Mouse (Mus musculus) neural tube, embryonic 14.5 days (tissue): Measurements from ENCODE around the gene Zfp184. TPM values are rescaled to one million over a fixed set of nuclear protein-coding genes. Genes with fewer than 3 reads are reported as not detected.

Source experiments
- ATAC-seq: fragments of 200-750 bp; cut with Nextera tagmentation; 2 replicates; pipeline ENCODE4 v1.8.0; 2017; ENCODE audit warnings: low read depth, mild to moderate bottlenecking, moderate TSS enrichment, moderate library complexity
- H3K27ac ChIP-seq: fragments of 300-500 bp; sonication (generic); 2 replicates; pipeline ENCODE4 v1.5.1; 2014; ENCODE audit warnings: low read depth, mild to moderate bottlenecking, control low read depth, low read length, moderate library complexity, mixed read lengths
- H3K27me3 ChIP-seq: fragments of 300-500 bp; sonication (generic); 2 replicates; pipeline ENCODE4 v1.6.1; 2014; ENCODE audit warnings: low read length; ENCODE audit not compliant: control insufficient read depth, insufficient read depth
- H3K36me3 ChIP-seq: fragments of 300-500 bp; sonication (generic); 2 replicates; pipeline ENCODE4 v1.6.1; 2014; ENCODE audit warnings: low read length, mixed read lengths; ENCODE audit not compliant: control insufficient read depth, insufficient read depth
- H3K4me1 ChIP-seq: fragments of 300-500 bp; sonication (generic); 2 replicates; pipeline ENCODE4 v1.6.1; 2014; ENCODE audit warnings: low read length; ENCODE audit not compliant: control insufficient read depth, insufficient read depth
- H3K4me2 ChIP-seq: fragments of 300-500 bp; sonication (generic); 2 replicates; pipeline ENCODE4 v1.6.1; 2014; ENCODE audit warnings: mild to moderate bottlenecking, low read depth, low read length, control low read depth
- H3K4me3 ChIP-seq: fragments of 300-500 bp; sonication (generic); 2 replicates; pipeline ENCODE4 v1.5.1; 2014; ENCODE audit warnings: low read depth, low read length, control low read depth, mixed read lengths
- H3K9ac ChIP-seq: fragments of 300-500 bp; sonication (generic); replicated peaks from 2 replicates; pipeline ENCODE4 v1.6.1; 2014; ENCODE audit warnings: low read depth, mild to moderate bottlenecking, control low read depth, low read length, mixed read lengths
- H3K9me3 ChIP-seq: fragments of 300-500 bp; sonication (generic); 2 replicates; pipeline ENCODE4 v1.6.1; 2016; ENCODE audit warnings: low read length; ENCODE audit not compliant: control insufficient read depth
- WGBS: fragments of 180-500 bp; shearing (Covaris S2); extraction: QIAGEN DNeasy Blood & Tissue Kit; methylation state at CpG from one replicate; pipeline ENCODE4 v1.1.7; 2014; 5-methylcytosine and 5-hydroxymethylcytosine counted together
- polyA plus RNA-seq: library from polyadenylated mRNA; unstranded; fragments of >200 nt; fragmentation: Nextera tagmentation; extraction: Ambion mirVana; gene quantifications from 2 replicates; pipeline ENCODE4 v1.2.1, GENCODE M21; 2014

Gene Zfp184
- polyA plus RNA-seq, 1 experiment from 2014 or later = 16.4 TPM

GRCm38 (mm10) chr13:21993957-21994738 lies 49.3 kb downstream of the Zfp184 start:
- no peak overlapping the region for H3K27ac ChIP-seq
- 2% methylated on average over 22 of the region's 22 CpGs for WGBS
- no peak overlapping the region for H3K9ac ChIP-seq
- no peak overlapping the region for H3K4me2 ChIP-seq
- H3K36me3 ChIP-seq = no peaks in the 10 kb centered on the region
- peaks cover 48% of the 10 kb centered on the region for H3K27me3 ChIP-seq
- no peak overlapping the region for H3K4me3 ChIP-seq
- no peaks in the 10 kb centered on the region for H3K9me3 ChIP-seq
- H3K4me1 ChIP-seq = no peaks in the 10 kb centered on the region
- ATAC-seq = no peak

- H3K36me3 ChIP-seq = no peaks in the 10 kb centered on the region
- H3K9ac ChIP-seq = no peak overlapping the region
- H3K4me2 ChIP-seq = peak overlapping the region; percentile 16; the same call in 1 of the 2 replicates
- no peaks in the 10 kb centered on the region for H3K4me1 ChIP-seq
- ATAC-seq = no peak
- H3K4me3 ChIP-seq = 0 out of 2 replicates have a peak overlapping the region, but pooled peaks have one; percentile 12
- no peak overlapping the region for H3K27ac ChIP-seq
- H3K9me3 ChIP-seq = no peaks in the 10 kb centered on the region
- H3K27me3 ChIP-seq = peaks cover 53% of the 10 kb centered on the region
- 7% methylated on average over 8 of the region's 8 CpGs for WGBS
These were observed 50.0 kb downstream of the Zfp184 start for GRCm38 (mm10) chr13:21994896-21995295.

GRCm38 (mm10) chr13:21995331-21995914 lies 50.5 kb downstream of the Zfp184 start:
- H3K4me1 ChIP-seq = no peaks in the 10 kb centered on the region
- WGBS = under 1% methylated on average over 21 of the region's 21 CpGs
- H3K4me2 ChIP-seq = peak overlapping the region; percentile 16; the same call in 1 of the 2 replicates
- no peaks in the 10 kb centered on the region for H3K36me3 ChIP-seq
- no peak overlapping the region for H3K9ac ChIP-seq
- H3K27ac ChIP-seq = no peak overlapping the region
- 0 out of 2 replicates have a peak overlapping the region, but pooled peaks have one; percentile 12 for H3K4me3 ChIP-seq
- no peaks in the 10 kb centered on the region for H3K9me3 ChIP-seq
- H3K27me3 ChIP-seq = peaks cover 58% of the 10 kb centered on the region
- peak; percentile 44; the same call in 1 of the 2 replicates for ATAC-seq

GRCm38 (mm10) chr13:21996101-21996839 lies 51.4 kb downstream of the Zfp184 start:
- WGBS = 2% methylated on average over 12 of the region's 12 CpGs
- Histone ChIP-seq H3K4me2 (no peak overlapping the region), H3K36me3 (no peaks in the 10 kb centered on the region), H3K27me3 (peaks cover 67% of the 10 kb centered on the region), H3K27ac (no peak overlapping the region), H3K4me1 (no peaks in the 10 kb centered on the region), H3K9me3 (no peaks in the 10 kb centered on the region), H3K4me3 (peak overlapping the region; percentile 3; the same call in 1 of the 2 replicates), H3K9ac (no peak overlapping the region)
- ATAC-seq = no peak

- WGBS = 2% methylated on average over 13 of the region's 13 CpGs
- ATAC-seq = no peak
- Histone ChIP-seq H3K9me3 (no peaks in the 10 kb centered on the region), H3K4me1 (no peaks in the 10 kb centered on the region), H3K36me3 (no peaks in the 10 kb centered on the region), H3K4me3 (peak overlapping the region; percentile 3; the same call in 1 of the 2 replicates), H3K4me2 (no peak overlapping the region), H3K27ac (no peak overlapping the region), H3K9ac (no peak overlapping the region), H3K27me3 (peaks cover 72% of the 10 kb centered on the region)
These were observed 51.9 kb downstream of the Zfp184 start for GRCm38 (mm10) chr13:21996840-21997185.

DNA sequence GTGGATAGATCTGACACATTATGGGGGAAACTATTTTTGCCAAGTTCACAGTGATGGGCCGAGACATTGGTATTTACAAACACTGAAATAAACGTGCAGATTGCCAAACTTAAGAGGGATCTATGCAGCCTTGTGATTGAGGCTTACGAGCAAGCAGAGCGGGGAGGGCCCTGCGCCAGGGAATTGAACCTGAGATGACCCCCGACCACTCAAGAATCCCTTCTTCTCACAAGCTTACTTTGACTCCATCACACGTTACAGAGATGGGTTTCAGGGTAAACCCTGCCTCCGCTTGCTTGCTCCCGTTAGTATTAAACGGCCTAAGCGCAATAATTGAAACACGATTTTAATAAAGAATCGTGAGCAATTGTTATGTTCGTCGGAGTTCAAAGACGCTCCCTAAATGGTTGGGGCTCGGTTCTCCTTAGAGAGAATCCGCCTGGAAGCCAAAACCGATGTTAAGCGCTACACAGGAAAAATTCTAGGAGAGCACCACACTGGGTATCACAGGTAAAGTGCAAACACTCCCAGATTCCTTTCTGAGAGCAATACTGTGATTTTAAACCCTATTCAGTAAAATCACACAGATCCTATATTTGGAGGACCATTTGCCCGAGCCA lies 52.4 kb downstream of the Zfp184 start:
- Histone ChIP-seq H3K27ac (no peak overlapping the region), H3K4me3 (no peak overlapping the region), H3K4me2 (no peak overlapping the region), H3K27me3 (peaks cover 76% of the 10 kb centered on the region), H3K9ac (no peak overlapping the region), H3K4me1 (no peaks in the 10 kb centered on the region), H3K36me3 (no peaks in the 10 kb centered on the region), H3K9me3 (no peaks in the 10 kb centered on the region)
- ATAC-seq = no peak
- WGBS = 2% methylated on average over 21 of the region's 21 CpGs

- ATAC-seq = no peak
- H3K4me1 ChIP-seq = no peaks in the 10 kb centered on the region
- H3K9ac ChIP-seq = no peak overlapping the region
- no peak overlapping the region for H3K4me3 ChIP-seq
- no peaks in the 10 kb centered on the region for H3K36me3 ChIP-seq
- 8% methylated on average over 4 of the region's 4 CpGs for WGBS
- H3K4me2 ChIP-seq = no peak overlapping the region
- no peaks in the 10 kb centered on the region for H3K9me3 ChIP-seq
- H3K27me3 ChIP-seq = peaks cover 80% of the 10 kb centered on the region
- H3K27ac ChIP-seq = no peak overlapping the region
These were observed 52.9 kb downstream of the Zfp184 start for GRCm38 (mm10) chr13:21997821-21998220.

DNA sequence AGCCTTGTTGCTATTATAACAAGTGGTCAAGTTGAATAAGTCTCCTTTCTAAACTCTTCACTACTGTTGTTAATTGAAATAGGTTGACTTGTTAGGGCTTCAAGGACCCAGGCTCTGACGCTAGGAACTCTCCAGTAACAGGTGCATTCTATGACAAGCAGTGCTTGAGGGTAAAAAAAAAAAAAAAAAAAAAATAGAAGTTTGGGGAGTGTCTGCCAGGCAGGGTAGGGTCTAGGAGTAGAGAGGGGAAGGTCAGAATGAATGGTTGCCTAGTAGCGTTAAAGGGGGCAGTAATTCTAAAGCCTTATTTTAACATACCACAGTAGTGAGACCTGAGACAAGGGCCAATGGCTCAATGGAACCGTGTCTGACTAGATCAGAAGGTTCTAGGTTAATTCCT lies 53.5 kb downstream of the Zfp184 start:
- Histone ChIP-seq H3K9ac (no peak overlapping the region), H3K4me1 (no peaks in the 10 kb centered on the region), H3K4me3 (no peak overlapping the region), H3K27ac (no peak overlapping the region), H3K9me3 (no peaks in the 10 kb centered on the region), H3K36me3 (no peaks in the 10 kb centered on the region), H3K27me3 (peaks cover 82% of the 10 kb centered on the region), H3K4me2 (no peak overlapping the region)
- ATAC-seq = no peak
- 21% methylated on average over 3 of the region's 3 CpGs for WGBS
